Mouse (Mus musculus) kidney, adult 18-20 months (tissue): ENCODE results near the gene Lad1.

Experiments used
- DNase-seq: peaks from one replicate; pipeline ENCODE4 v3.0.0; 2021

Lad1 gene

GRCm38 (mm10) chr1:135818481-135819086 lies at the start of gene Lad1:
TSS of gene Lad1 (plus strand) at chr1:135818598.
- DNase-seq: peak; percentile 84

- DNase-seq: no peak
These were observed 48.2 kb upstream of the Lad1 start for GRCm38 (mm10) chr1:135770237-135770636.

GRCm38 (mm10) chr1:135770896-135771572 lies 47.4 kb upstream of the Lad1 start:
- no peak for DNase-seq

DNA sequence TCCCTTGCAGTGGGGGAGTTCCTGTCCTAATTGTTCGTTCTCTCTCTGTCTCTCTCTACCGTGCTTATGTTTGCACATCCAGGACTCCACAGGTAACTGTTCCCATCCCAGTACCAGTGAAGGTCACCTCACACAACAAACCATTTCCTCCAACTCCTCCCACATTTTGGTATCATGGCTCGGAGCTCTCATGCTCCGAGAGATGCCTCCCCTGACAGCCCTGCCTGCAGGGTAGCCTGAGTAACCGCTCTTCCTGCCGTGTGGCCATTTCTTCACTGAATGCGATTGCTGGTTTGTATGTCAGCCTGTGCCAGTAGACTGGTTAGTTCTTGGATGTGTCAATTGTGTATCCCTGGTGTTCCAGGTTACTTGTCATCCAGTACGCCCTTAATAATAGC lies 46.8 kb upstream of the Lad1 start:
- no peak for DNase-seq

DNA sequence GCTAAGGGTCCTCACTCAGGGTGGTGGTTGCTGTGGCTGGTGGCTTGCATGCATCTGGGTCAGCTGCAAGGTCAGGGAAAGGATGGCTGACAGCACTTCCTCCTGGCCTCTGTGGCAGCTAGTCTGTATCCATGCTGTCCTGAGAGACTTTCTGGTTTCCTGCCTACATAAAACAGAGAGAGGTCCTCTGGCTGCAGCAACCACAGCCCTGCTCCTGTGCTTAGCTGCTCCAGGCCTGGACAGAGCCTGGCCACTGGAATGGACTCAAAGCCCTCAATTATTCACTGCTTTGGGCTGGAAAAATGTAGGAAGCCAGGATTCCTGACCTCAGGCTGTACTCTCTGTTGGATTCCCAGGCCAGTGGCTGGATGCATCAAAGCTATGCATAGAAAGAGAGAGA lies 41.8 kb upstream of the Lad1 start:
- no peak for DNase-seq

DNA sequence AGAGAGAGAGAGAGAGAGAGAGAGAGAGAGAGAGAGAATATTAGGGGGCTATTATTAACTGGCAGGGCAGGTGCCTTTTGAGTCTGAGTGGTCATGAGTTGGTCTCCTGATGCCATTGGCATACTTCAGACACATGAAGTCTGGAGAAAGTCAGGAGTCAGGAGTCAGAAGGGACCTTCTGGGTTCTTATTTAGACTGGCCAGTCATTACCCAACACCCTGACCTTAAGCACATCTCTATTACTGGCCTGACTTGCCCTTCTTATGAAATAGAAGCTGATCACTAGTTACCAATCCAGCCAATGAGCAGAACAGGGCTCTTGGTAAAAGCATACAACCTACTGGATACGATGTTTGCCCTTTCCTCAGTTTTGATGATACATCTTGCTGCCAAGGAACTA lies 41.4 kb upstream of the Lad1 start:
- DNase-seq: no peak

- no peak for DNase-seq
These were observed 39.4 kb upstream of the Lad1 start, which contains the start of gene Tnni1 for GRCm38 (mm10) chr1:135778780-135779535. TSS of gene Tnni1 (plus strand) at chr1:135779434.

DNA sequence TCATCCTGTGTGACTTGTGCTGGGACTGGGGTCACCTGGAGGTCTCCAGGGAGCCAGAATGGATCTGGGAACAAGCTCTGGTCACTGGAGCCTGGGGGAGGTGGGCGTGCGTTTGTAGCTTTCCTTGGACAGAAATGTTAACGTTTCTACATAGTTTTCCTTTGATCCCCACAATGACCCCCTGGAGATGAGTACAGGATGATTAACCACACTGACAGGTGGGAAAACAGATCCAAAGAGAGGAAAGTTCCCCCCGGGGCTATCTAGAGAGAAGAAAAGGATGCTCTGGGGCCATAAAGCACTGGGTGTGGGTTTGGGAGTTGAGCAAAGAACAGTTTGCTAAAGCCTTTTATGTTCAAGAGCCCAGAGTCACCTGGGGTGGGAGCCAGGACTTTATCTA lies 37.7 kb upstream of the Lad1 start:
- no peak for DNase-seq

DNA sequence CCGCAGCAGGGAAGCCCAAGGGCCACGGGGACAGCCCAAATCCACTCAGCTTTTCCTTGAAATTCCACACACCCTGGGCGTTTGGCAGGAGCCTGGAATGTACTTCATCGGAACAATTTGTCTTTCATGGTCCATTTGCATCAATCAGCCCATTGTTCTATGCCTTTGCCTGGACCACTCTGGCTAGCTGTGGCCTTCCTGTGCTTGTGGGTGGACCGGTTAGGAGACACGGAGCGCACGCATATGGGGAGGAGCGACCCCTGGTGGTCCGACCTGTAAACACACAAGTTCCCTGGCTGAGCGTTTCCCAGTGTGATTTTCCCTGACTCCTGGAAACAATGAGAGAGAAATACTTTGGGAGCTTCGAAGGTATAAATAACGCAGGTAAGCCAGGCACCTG lies 37.2 kb upstream of the Lad1 start:
- peak; percentile 76 for DNase-seq

GRCm38 (mm10) chr1:135782816-135783215 lies 35.6 kb upstream of the Lad1 start:
- DNase-seq: no peak

GRCm38 (mm10) chr1:135787799-135788198 lies 30.6 kb upstream of the Lad1 start:
- peak; percentile 74 for DNase-seq

DNA sequence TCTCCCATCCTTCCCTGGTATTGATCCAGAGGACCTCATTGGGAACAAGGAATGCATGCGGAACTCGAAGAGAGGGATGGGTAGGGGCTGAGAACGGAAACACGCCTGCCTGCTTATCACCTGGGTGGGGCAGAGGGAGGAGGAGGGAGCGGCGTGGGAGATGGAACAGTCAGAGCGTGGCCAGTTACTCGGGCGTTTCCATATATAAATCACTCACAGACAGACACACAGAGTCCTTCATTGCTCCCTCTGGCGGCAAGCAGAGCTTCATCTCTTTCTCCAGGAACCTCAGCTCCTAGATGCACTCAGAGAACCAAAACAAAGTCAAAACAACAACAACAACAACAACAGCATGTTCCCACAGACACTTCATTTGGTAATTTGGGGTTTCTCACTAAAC lies 29.7 kb upstream of the Lad1 start:
- DNase-seq: peak; percentile 25

- DNase-seq: peak; percentile 69
These were observed 28.6 kb upstream of the Lad1 start for GRCm38 (mm10) chr1:135789815-135790214.

- no peak for DNase-seq
These were observed 26.1 kb upstream of the Lad1 start for GRCm38 (mm10) chr1:135792143-135792939.

DNA sequence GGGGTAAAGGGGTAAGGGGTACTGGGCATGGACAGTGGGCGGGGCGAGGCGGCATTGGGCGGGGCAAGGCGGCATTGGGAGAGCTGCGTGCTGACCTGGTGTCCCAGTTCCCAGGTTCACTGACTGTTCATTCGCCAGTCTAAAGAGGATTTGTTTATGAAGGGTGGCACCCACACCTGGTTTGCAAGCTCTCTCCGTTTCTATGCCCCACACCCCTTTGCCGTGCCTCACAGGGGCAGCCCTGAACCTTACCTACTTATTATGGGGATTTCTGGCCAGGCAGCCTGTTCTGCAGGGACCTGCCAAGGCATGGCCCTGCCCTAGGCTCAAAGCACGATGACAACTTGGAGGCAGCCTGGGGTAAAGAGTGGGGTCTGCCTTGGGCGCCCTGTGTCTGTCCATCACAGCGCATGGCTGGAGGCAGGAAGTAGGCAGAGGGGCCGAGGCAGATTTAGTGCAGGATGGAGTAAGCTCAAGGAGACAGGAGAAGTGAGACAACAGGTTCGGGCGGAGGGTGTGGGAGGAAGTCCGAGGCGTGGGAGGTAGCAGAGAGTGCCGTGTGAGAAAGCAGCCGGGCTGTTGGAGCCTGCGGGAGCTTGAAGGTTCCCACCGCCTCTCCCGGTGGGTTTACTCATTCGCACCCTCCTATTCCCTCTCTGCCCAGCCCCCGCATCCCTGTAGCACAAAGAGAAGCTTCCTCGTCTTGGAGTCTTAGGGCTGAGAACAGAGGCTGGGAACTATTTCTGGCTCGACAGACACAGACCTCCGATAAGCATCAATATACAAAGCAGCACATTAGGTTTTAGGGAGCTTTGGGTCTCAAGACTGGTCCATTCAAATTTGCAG lies 24.8 kb upstream of the Lad1 start:
- DNase-seq: no peak

DNA sequence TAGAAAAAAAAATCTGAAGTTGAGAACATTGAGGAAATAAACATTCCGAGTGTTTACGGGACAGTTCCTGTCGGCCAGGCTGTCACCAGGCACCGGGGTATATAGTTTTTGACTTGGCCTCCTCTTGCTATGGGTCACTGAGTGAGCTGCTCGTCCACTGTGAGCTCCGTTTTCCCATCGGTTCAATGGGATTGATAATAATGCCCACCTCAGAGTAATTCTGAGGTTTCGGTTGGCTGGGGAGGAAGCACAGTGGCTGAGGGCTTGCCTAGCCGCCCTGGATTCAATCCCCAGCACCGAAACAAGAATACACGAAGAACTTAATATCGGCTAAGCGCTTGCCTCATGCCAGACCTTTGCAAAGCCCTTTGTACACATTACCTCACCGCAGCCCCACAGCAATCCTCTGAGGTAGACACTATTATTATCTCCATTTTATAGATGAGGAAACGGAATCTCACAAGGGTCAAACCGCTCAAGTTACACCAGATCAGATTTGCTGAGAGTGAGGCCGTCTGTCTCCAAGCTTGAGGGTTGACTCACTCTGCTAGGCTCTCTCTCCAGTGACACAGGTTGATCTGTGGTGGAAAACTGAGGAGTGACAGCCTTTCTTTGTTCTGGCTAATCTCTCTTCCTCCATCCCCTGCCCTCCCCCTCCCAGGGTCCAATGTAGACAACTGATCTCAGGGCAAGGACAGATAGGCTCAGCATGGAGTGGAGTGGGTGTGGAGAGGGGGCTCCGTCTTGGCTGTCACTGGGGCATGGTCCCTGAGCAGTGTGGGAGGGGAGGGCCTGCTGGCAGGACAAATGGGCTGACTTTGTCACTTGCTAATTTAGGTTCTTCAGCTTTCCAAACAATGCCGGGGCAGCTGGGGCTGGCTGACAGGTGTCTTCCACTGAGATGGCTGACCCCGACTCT lies 23.9 kb upstream of the Lad1 start:
- no peak for DNase-seq

DNA sequence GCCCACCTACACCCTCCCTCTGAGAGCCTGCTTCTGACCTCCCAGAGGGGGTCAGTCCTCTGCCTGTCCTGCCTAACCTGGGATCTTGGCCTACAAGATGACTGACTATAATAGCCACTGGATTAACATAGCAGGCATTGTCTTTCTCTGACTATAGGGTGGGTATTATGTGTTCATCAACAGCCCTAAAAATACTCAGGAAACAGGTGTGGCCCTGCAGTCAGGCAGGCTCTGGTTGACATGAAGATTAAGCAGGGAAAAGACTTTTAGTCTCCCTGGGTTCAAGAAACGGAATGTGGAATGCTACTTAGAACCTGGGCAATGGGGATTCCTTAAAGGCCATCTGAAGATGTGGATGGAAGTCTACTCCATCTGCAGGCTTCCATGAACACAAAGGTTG lies 19.9 kb upstream of the Lad1 start:
- no peak for DNase-seq

GRCm38 (mm10) chr1:135799109-135799627 lies 19.2 kb upstream of the Lad1 start:
- DNase-seq: no peak

DNA sequence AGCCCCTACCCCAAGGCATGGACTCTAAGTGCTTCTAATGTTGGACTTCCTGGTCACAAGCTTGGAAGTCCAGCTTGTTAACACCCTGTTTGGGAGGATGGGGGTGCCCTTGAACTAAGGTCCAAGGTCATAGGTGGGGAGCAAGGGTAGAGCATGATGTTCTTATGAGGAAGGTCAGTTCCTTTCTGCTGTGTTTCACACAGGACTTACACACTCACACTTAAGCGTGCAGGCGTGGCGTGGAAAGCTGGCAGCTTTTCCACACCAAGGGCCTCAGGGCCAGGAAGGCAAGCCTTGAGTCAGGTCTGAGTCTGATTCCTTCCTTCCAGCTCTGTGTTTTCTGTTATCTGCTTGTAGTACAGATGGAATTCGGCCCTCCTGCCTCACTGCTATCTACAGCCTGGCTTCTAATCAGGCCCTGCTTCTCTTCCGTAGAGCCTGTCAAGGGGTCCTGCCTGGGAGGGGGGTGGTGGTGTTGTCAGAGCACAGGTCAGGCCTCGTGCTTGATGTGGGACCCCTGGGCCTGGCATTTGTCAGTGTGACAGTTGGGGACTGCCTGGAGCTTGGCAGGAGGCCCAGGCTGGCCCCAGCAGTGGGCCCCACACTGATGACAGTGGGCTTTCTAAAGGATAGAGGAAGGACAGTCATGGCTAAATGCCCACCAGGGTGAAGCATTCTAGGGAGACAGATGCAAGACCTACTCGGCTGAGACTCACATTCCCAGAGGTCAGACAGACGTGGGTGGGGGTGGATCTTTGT lies 18.0 kb upstream of the Lad1 start:
- no peak for DNase-seq

DNA sequence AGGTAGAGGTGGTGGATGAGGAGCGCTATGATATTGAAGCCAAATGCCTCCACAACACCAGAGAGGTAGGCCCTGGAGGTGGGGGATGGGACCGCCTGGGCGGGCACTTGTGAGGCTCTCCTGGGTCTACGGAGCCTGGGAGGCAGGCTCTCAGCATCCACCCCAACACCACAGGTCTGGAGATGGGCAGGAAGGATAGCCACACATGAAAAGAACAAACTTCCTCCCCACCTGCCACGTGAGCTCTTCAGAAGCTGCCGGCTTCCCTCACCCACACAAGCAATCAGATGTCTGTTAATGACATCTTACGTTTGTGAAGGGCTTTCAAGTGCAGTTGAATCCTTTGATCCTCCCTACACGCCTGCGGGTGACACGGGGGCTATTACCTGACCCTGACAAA lies 10.9 kb upstream of the Lad1 start:
- DNase-seq: no peak
